Mouse (Mus musculus) neural tube, embryonic 14.5 days (tissue): ENCODE measurements around the gene Fgf10. TPM values are rescaled to one million over a fixed set of nuclear protein-coding genes. Genes with fewer than 3 reads are reported as not detected.

ENCODE experiments used
- ATAC-seq: fragments of 200-750 bp; cut with Nextera tagmentation; 2 replicates; pipeline ENCODE4 v1.8.0; 2017; ENCODE audit warnings: low read depth, mild to moderate bottlenecking, moderate TSS enrichment, moderate library complexity
- H3K27ac ChIP-seq: fragments of 300-500 bp; sonication (generic); 2 replicates; pipeline ENCODE4 v1.5.1; 2014; ENCODE audit warnings: low read depth, mild to moderate bottlenecking, control low read depth, low read length, moderate library complexity, mixed read lengths
- H3K27me3 ChIP-seq: fragments of 300-500 bp; sonication (generic); 2 replicates; pipeline ENCODE4 v1.6.1; 2014; ENCODE audit warnings: low read length; ENCODE audit not compliant: control insufficient read depth, insufficient read depth
- H3K36me3 ChIP-seq: fragments of 300-500 bp; sonication (generic); 2 replicates; pipeline ENCODE4 v1.6.1; 2014; ENCODE audit warnings: low read length, mixed read lengths; ENCODE audit not compliant: control insufficient read depth, insufficient read depth
- H3K4me1 ChIP-seq: fragments of 300-500 bp; sonication (generic); 2 replicates; pipeline ENCODE4 v1.6.1; 2014; ENCODE audit warnings: low read length; ENCODE audit not compliant: control insufficient read depth, insufficient read depth
- H3K4me2 ChIP-seq: fragments of 300-500 bp; sonication (generic); 2 replicates; pipeline ENCODE4 v1.6.1; 2014; ENCODE audit warnings: mild to moderate bottlenecking, low read depth, low read length, control low read depth
- H3K4me3 ChIP-seq: fragments of 300-500 bp; sonication (generic); 2 replicates; pipeline ENCODE4 v1.5.1; 2014; ENCODE audit warnings: low read depth, low read length, control low read depth, mixed read lengths
- H3K9ac ChIP-seq: fragments of 300-500 bp; sonication (generic); replicated peaks from 2 replicates; pipeline ENCODE4 v1.6.1; 2014; ENCODE audit warnings: low read depth, mild to moderate bottlenecking, control low read depth, low read length, mixed read lengths
- H3K9me3 ChIP-seq: fragments of 300-500 bp; sonication (generic); 2 replicates; pipeline ENCODE4 v1.6.1; 2016; ENCODE audit warnings: low read length; ENCODE audit not compliant: control insufficient read depth
- WGBS: fragments of 180-500 bp; shearing (Covaris S2); extraction: QIAGEN DNeasy Blood & Tissue Kit; methylation state at CpG from one replicate; pipeline ENCODE4 v1.1.7; 2014; 5-methylcytosine and 5-hydroxymethylcytosine counted together
- polyA plus RNA-seq: library from polyadenylated mRNA; unstranded; fragments of >200 nt; fragmentation: Nextera tagmentation; extraction: Ambion mirVana; gene quantifications from 2 replicates; pipeline ENCODE4 v1.2.1, GENCODE M21; 2014

The Fgf10 gene
- polyA plus RNA-seq, 1 experiment from 2014 or later = 2.0 TPM

GRCm38 (mm10) chr13:118792198-118792597 is 122.6 kb downstream of the Fgf10 start:
- H3K4me3 ChIP-seq = no peak overlapping the region
- no peaks in the 10 kb centered on the region for H3K36me3 ChIP-seq
- ATAC-seq = no peak
- 46% methylated on average over 4 of the region's 4 CpGs for WGBS
- H3K9me3 ChIP-seq = no peaks in the 10 kb centered on the region
- H3K9ac ChIP-seq = no peak overlapping the region
- no peaks in the 10 kb centered on the region for H3K27me3 ChIP-seq
- H3K4me2 ChIP-seq = no peak overlapping the region
- H3K4me1 ChIP-seq = no peaks in the 10 kb centered on the region
- H3K27ac ChIP-seq = no peak overlapping the region

DNA sequence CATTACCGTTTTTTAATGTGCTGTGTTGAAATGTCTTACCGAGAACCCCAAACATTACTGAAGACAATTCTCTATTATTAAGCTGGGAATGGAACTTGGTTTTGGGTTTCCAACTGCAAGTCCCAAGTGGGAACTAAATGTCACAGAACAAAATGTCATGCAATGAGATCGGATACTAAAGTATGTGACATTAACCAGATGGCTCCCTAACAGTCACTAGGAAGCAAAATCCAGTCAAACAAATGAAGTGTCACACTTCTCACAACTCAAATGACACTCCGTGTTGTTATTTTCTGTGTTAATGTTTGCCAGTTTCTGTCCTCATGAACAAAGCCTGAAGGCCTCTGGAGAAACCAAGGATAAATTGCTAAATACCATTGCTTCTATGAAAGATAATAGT is 130.6 kb downstream of the Fgf10 start:
- H3K4me3 ChIP-seq = no peak overlapping the region
- no peaks in the 10 kb centered on the region for H3K4me1 ChIP-seq
- H3K9ac ChIP-seq = no peak overlapping the region
- no peak for ATAC-seq
- 90% methylated on average over 4 of the region's 4 CpGs for WGBS
- no peaks in the 10 kb centered on the region for H3K36me3 ChIP-seq
- H3K9me3 ChIP-seq = no peaks in the 10 kb centered on the region
- H3K27ac ChIP-seq = no peak overlapping the region
- H3K4me2 ChIP-seq = no peak overlapping the region
- no peaks in the 10 kb centered on the region for H3K27me3 ChIP-seq

DNA sequence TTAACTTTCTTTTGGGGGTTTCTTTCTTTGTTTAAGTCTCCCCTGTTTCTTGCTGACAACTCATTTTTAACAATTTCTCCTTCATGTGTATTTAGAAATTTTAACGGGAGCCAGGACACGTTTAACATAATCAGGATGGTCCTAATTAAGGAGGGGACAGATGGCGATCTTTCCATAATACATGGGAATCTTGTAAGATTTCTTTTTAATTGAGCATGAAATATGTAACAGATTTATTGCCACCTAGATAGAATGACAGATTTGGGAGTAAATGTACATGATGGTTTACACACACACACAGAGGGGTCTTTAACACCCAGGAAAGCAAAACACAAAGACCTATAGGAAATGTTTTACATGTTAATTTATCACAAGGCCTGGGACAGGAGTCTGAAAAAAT is 137.1 kb downstream of the Fgf10 start:
- Histone ChIP-seq H3K9me3 (no peaks in the 10 kb centered on the region), H3K27me3 (no peaks in the 10 kb centered on the region), H3K9ac (no peak overlapping the region), H3K4me3 (no peak overlapping the region), H3K4me2 (no peak overlapping the region), H3K27ac (no peak overlapping the region), H3K4me1 (no peaks in the 10 kb centered on the region), H3K36me3 (no peaks in the 10 kb centered on the region)
- ATAC-seq = no peak
- WGBS = 70% methylated on average over 3 of the region's 3 CpGs

GRCm38 (mm10) chr13:118819785-118820184 is 150.2 kb downstream of the Fgf10 start:
- no peaks in the 10 kb centered on the region for H3K4me1 ChIP-seq
- H3K4me2 ChIP-seq = no peak overlapping the region
- no peaks in the 10 kb centered on the region for H3K9me3 ChIP-seq
- H3K27ac ChIP-seq = no peak overlapping the region
- no peak for ATAC-seq
- H3K27me3 ChIP-seq = no peaks in the 10 kb centered on the region
- no peaks in the 10 kb centered on the region for H3K36me3 ChIP-seq
- H3K9ac ChIP-seq = no peak overlapping the region
- H3K4me3 ChIP-seq = no peak overlapping the region
- 90% methylated on average over 6 of the region's 6 CpGs for WGBS

GRCm38 (mm10) chr13:118823113-118823512 is 153.5 kb downstream of the Fgf10 start:
- H3K9me3 ChIP-seq = no peaks in the 10 kb centered on the region
- H3K27me3 ChIP-seq = no peaks in the 10 kb centered on the region
- H3K4me3 ChIP-seq = no peak overlapping the region
- H3K9ac ChIP-seq = no peak overlapping the region
- no peaks in the 10 kb centered on the region for H3K4me1 ChIP-seq
- no peak for ATAC-seq
- H3K36me3 ChIP-seq = no peaks in the 10 kb centered on the region
- H3K27ac ChIP-seq = no peak overlapping the region
- H3K4me2 ChIP-seq = no peak overlapping the region
- WGBS = 88% methylated on average over 2 of the region's 2 CpGs

DNA sequence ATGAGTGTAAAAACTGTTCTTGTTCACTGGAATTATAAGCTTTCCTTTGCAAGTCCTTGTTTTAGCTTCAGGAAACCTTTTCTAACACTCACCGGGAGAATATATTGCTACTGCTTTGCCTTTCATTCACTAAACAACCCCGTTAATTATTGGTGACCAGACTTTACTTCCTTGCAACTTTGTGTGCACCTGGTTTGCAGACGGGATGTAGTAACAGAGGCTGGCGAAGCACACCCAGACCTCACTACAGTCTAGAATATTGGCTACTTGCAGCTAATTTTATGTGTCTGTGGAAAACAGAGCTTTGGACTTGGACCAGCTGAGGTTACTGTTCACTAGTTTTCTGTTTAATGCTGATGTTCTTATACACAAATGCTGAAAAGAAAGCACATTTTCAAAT is 155.5 kb downstream of the Fgf10 start:
- no peak overlapping the region for H3K4me3 ChIP-seq
- H3K4me1 ChIP-seq = no peaks in the 10 kb centered on the region
- H3K36me3 ChIP-seq = no peaks in the 10 kb centered on the region
- no peak overlapping the region for H3K27ac ChIP-seq
- no peak for ATAC-seq
- WGBS = 74% methylated on average over 4 of the region's 4 CpGs
- no peaks in the 10 kb centered on the region for H3K9me3 ChIP-seq
- no peaks in the 10 kb centered on the region for H3K27me3 ChIP-seq
- no peak overlapping the region for H3K9ac ChIP-seq
- no peak overlapping the region for H3K4me2 ChIP-seq

DNA sequence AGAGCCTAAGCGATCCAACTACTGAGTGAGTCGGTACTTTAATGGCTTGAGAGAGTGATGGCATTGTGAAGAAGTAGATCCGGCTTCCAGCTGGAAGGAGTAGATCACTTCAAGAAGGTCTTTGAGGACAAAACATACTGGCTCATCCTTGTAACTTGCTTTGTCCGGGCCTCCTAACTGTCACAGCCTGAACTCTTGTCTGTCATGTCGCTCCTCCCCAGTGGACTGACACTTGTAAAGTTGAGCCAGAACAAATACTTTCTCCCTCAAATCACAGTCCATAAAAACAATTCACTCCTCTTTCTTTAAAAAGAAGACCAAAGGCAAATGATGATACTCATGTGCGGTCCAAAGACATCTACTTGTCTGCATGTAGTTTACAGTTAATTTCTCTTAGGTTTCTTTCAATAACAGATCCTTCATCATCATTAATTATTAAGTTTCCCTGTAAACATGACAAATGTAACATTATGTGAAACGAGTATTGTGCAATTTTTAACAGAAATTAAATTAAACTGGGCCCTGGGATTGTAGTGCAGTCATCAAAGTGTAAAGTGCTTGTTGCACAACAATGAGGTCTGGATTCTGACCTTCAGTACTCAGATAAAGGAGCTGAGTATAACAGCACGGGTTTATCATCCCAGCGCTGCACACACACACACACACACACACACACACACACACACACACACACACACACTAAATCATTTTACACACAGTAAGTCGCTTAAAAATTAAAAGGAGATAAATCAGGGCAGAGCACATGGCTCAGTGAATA is 159.2 kb downstream of the Fgf10 start:
- Histone ChIP-seq H3K4me3 (no peak overlapping the region), H3K4me1 (no peaks in the 10 kb centered on the region), H3K9me3 (no peaks in the 10 kb centered on the region), H3K9ac (no peak overlapping the region), H3K4me2 (no peak overlapping the region), H3K36me3 (no peaks in the 10 kb centered on the region), H3K27me3 (no peaks in the 10 kb centered on the region), H3K27ac (no peak overlapping the region)
- 86% methylated on average over 10 of the region's 10 CpGs for WGBS
- ATAC-seq = no peak

DNA sequence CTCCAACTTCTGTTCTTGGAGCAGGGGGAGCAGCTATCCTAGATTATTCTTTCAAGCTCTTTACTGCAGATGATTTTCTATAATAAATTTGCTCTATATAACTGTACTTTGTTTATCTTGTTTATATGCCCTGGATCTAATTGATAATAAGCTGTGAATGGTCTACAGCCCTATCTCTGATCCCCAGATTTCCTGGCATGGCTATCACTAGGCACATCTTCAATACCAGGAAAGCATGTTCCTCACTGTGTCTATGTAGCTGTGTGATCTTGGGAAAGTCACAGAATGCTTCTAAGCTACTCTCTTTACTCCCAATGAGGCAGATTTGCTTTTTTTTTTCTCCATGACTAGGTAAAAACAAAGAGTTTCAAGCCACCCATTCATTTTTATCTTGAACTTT is 164.4 kb downstream of the Fgf10 start:
- no peak overlapping the region for H3K4me3 ChIP-seq
- no peaks in the 10 kb centered on the region for H3K4me1 ChIP-seq
- H3K9ac ChIP-seq = no peak overlapping the region
- no peaks in the 10 kb centered on the region for H3K36me3 ChIP-seq
- H3K27ac ChIP-seq = no peak overlapping the region
- ATAC-seq = no peak
- H3K27me3 ChIP-seq = no peaks in the 10 kb centered on the region
- H3K4me2 ChIP-seq = no peak overlapping the region
- no peaks in the 10 kb centered on the region for H3K9me3 ChIP-seq

DNA sequence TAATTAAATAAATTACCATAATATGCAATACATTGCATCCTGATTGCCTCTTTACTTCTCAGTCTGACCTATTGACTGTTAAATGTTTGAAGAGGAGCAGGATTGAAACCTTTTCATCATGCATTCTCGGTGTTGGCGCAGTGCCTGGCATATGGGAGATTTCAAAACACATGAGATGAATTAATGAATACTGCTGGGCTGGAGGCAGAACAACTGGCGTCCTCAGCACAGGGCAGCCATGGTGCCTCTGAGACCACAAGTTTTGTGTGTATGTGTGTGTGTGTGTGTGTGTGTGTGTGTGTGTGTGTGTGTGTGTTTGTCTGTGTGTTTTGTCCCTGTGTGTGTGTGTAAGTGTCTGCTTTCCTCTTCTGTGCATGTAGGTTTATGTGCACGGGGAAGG is 165.5 kb downstream of the Fgf10 start:
- Histone ChIP-seq H3K27me3 (no peaks in the 10 kb centered on the region), H3K9ac (no peak overlapping the region), H3K36me3 (no peaks in the 10 kb centered on the region), H3K4me3 (no peak overlapping the region), H3K4me1 (no peaks in the 10 kb centered on the region), H3K27ac (no peak overlapping the region), H3K4me2 (no peak overlapping the region), H3K9me3 (no peaks in the 10 kb centered on the region)
- ATAC-seq = no peak
- WGBS = 66% methylated on average over 4 of the region's 4 CpGs
